Mouse (Mus musculus): ENCODE data around the gene Fosl1. TPM values are rescaled to one million over a fixed set of nuclear protein-coding genes. Genes with fewer than 3 reads are reported as not detected.

The Fosl1 gene
- polyA plus RNA-seq, 1 experiment, result 4.3 TPM

DNA sequence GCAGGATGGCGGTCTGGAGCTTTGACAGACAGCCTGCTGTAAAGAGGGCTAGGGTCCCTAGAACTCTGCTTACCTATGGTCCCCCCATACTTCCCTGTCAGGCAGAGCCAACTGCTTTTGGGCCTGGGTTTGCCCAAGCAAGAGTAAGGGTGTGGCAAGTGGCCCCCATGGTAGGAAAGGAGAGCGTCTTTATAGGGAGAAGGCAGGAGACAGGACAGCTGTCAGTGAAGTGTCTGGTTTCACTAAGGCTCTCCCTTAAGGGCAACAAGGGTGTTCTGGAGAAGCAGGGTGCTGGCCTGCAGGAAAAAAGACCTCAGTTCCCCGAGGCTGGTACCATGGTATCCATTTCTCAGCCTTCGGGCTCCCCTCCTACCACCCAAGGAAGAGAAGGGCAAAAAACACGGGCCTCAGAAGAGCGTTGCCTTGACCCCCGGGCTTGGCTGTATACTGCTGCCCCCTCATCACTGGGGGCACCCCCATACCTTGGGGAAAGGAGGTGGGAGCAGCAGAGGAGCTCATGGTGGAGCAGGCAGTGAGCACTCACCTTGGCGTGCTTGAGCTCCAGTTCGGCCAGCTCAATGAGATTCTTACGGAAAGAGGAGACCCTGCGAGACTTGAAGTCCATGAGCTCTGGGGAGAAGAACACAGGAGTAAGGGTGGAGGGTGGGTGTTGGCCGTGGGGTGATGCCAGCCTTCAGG lies 48.2 kb downstream of the Fosl1 start:
- Histone ChIP-seq H3K36me3 (replicated peaks; ENCODE audit: low read length) (peaks cover 79% of the 10 kb centered on the region), H3K27me3 (replicated peaks) (no peaks in the 10 kb centered on the region), H3K4me1 (peaks cover 49% of the 10 kb centered on the region), H3K4me3 (replicated peaks) (no peak overlapping the region), H3K9me3 (no peaks in the 10 kb centered on the region)
- TF ChIP-seq GATA1 (IDR thresholded peaks at IDR 0.05; ENCODE audit: borderline replicate concordance, low read length), result no peak
- TF ChIP-seq FLI1 (IDR thresholded peaks at IDR 0.05; ENCODE audit: low read length), result no peak

DNA sequence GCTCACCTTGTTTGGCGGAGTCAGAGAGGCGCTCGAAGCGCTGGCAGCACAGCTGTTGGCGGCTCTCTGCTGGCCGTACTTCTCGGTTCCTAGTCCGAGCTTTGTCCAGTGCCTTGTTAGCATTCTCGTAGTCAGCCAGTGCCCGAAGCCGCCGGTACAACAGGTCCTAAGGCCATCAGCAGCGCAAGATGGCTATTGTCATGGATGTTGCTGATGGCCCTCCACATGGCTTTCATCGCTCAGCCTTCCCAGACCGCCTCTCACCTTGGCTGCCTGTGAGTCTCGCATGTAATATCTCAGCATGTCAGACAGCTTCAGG lies 48.7 kb downstream of the Fosl1 start:
- Histone ChIP-seq H3K4me1 (peaks cover 52% of the 10 kb centered on the region), H3K4me3 (replicated peaks) (no peak overlapping the region), H3K27me3 (replicated peaks) (no peaks in the 10 kb centered on the region), H3K36me3 (replicated peaks; ENCODE audit: low read length) (peaks cover 83% of the 10 kb centered on the region), H3K9me3 (no peaks in the 10 kb centered on the region)
- TF ChIP-seq FLI1 (IDR thresholded peaks at IDR 0.05; ENCODE audit: low read length) (no peak), GATA1 (IDR thresholded peaks at IDR 0.05; ENCODE audit: borderline replicate concordance, low read length) (no peak)

DNA sequence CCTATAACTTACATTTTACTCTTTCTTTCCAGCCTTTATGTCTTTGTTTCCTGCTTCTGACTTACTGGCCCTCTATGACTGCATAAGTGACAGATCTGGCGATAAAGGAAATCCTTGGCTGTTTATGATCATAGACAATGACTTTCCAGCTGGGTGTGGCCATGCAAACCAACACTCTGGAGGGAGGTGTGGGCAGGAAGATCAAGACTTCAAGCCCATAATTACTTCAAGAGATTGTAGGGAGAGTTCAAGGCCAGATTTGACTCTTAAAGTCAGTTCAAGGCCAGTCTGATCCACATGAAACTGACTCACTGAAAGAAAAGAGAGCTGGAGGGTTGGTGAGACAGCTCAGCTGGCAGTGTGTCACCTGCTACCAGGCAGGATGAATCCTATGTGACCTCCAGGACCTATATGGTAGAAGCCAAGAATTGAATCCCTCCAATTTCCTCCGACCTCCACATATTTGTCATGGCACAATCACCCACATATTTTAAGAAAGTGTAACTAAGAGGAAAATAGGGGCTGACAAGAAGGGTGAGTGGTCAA lies 53.1 kb downstream of the Fosl1 start:
- Histone ChIP-seq H3K36me3 (replicated peaks; ENCODE audit: low read length) (peaks cover 77% of the 10 kb centered on the region), H3K27me3 (replicated peaks) (no peaks in the 10 kb centered on the region), H3K4me3 (replicated peaks) (no peak overlapping the region), H3K9me3 (no peaks in the 10 kb centered on the region), H3K4me1 (peaks cover 25% of the 10 kb centered on the region)
- TF ChIP-seq GATA1 (IDR thresholded peaks at IDR 0.05; ENCODE audit: borderline replicate concordance, low read length), result no peak
- TF ChIP-seq FLI1 (IDR thresholded peaks at IDR 0.05; ENCODE audit: low read length), result no peak

DNA sequence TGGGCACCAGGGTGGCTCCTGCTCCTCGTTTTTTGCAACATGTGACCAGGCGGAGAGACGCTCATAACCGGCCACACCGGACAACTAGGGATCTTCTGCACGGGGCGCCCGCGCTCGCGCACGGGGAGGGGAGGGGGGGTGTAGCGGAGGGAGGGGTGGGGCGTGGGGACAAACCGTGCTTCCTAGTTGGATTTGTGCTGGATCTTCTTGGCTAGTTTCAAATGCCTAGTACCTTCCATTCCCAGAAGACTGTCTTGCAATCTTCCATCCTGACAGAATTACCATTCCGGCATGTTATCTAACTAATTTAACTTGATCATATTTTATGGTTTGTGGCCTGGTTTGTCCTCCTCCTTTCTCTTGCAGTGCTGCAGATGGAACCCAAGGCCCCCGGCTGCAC lies 56.3 kb downstream of the Fosl1 start, which contains the start of gene 1700020D05Rik:
1700020D05Rik (minus strand) TSS at position 101 of the 400 bp plus-strand sequence.
- peaks cover 15% of the 10 kb centered on the region; the same call in 1 of the 2 replicates for H3K4me1 ChIP-seq
- H3K36me3 ChIP-seq (replicated peaks; ENCODE audit: low read length), result peaks cover 45% of the 10 kb centered on the region
- H3K4me3 ChIP-seq (replicated peaks), result no peak within 1 kb of the TSS
- H3K27me3 ChIP-seq (replicated peaks), result no peaks in the 10 kb centered on the region
- no peaks in the 10 kb centered on the region for H3K9me3 ChIP-seq
- TF ChIP-seq FLI1 (IDR thresholded peaks at IDR 0.05; ENCODE audit: low read length) (no peak), GATA1 (IDR thresholded peaks at IDR 0.05; ENCODE audit: borderline replicate concordance, low read length) (no peak)

Other genes with a start within 250 kb of the Fosl1 start
- 40.2 and 130 TPM in 2 replicates for gene Pacs1, start 174.4 kb upstream of the Fosl1 start, polyA plus RNA-seq (2012; ENCODE audit: insufficient read depth, low replicate concordance)
- 158 and 268 TPM in 2 replicates for gene Sf3b2, start 152.1 kb upstream of the Fosl1 start, polyA plus RNA-seq (2012; ENCODE audit: insufficient read depth, low replicate concordance)
- not detected in 2 replicates for gene Gal3st3, start 149.2 kb upstream of the Fosl1 start, polyA plus RNA-seq (2012; ENCODE audit: insufficient read depth, low replicate concordance)
- gene Catsper1, start 111.8 kb upstream of the Fosl1 start, polyA plus RNA-seq (2012; ENCODE audit: insufficient read depth, low replicate concordance), result not detected in 2 replicates
- 0.54 and 9.2 TPM in 2 replicates for gene Cst6, start 98.0 kb upstream of the Fosl1 start, polyA plus RNA-seq (2012; ENCODE audit: insufficient read depth, low replicate concordance)
- 4.8 and 48.1 TPM in 2 replicates for gene Eif1ad, start 80.8 kb upstream of the Fosl1 start, polyA plus RNA-seq (2012; ENCODE audit: insufficient read depth, low replicate concordance)
- gene Banf1, start 80.4 kb upstream of the Fosl1 start, polyA plus RNA-seq (2012; ENCODE audit: insufficient read depth, low replicate concordance), result 21.6 and 178 TPM in 2 replicates
- 44.3 and 152 TPM in 2 replicates for gene Sart1, start 58.8 kb upstream of the Fosl1 start, polyA plus RNA-seq (2012; ENCODE audit: insufficient read depth, low replicate concordance)
- 2.6 TPM in 1 of 2 replicates, not detected in the other for gene Tsga10ip, start 45.0 kb upstream of the Fosl1 start, polyA plus RNA-seq (2012; ENCODE audit: insufficient read depth, low replicate concordance)
- 369 and 449 TPM in 2 replicates for gene Drap1, start 22.6 kb upstream of the Fosl1 start, polyA plus RNA-seq (2012; ENCODE audit: insufficient read depth, low replicate concordance)
- 100 and 136 TPM in 2 replicates for gene AI837181, start 22.4 kb upstream of the Fosl1 start, polyA plus RNA-seq (2012; ENCODE audit: insufficient read depth, low replicate concordance)
- gene Ccdc85b, start 10.3 kb downstream of the Fosl1 start, polyA plus RNA-seq (2012; ENCODE audit: insufficient read depth, low replicate concordance), result 4.9 and 12.3 TPM in 2 replicates
- 25.9 and 134 TPM in 2 replicates for gene Fibp, start 13.1 kb downstream of the Fosl1 start, polyA plus RNA-seq (2012; ENCODE audit: insufficient read depth, low replicate concordance)
- gene Ctsw, start 21.0 kb downstream of the Fosl1 start, polyA plus RNA-seq (2012; ENCODE audit: insufficient read depth, low replicate concordance), result not detected in 2 replicates
- 2.0 TPM in 1 of 2 replicates, not detected in the other for gene Efemp2, start 26.4 kb downstream of the Fosl1 start, polyA plus RNA-seq (2012; ENCODE audit: insufficient read depth, low replicate concordance)
- gene Mus81, start 40.9 kb downstream of the Fosl1 start, polyA plus RNA-seq (2012; ENCODE audit: insufficient read depth, low replicate concordance), result 40.1 and 41.1 TPM in 2 replicates
- gene Cfl1, start 42.9 kb downstream of the Fosl1 start, polyA plus RNA-seq (2012; ENCODE audit: insufficient read depth, low replicate concordance), result 2,588 and 4,768 TPM in 2 replicates
- gene 1700020D05Rik, start 56.2 kb downstream of the Fosl1 start, polyA plus RNA-seq (2012; ENCODE audit: insufficient read depth, low replicate concordance), result not detected in 2 replicates
- 3.6 and 4.0 TPM in 2 replicates for gene Snx32, start 63.0 kb downstream of the Fosl1 start, polyA plus RNA-seq (2012; ENCODE audit: insufficient read depth, low replicate concordance)
- not detected in 2 replicates for gene Ovol1, start 113.1 kb downstream of the Fosl1 start, polyA plus RNA-seq (2012; ENCODE audit: insufficient read depth, low replicate concordance)
- 23.7 and 35.2 TPM in 2 replicates for gene Ap5b1, start 120.5 kb downstream of the Fosl1 start, polyA plus RNA-seq (2012; ENCODE audit: insufficient read depth, low replicate concordance)
- gene Rnaseh2c, start 154.3 kb downstream of the Fosl1 start, polyA plus RNA-seq (2012; ENCODE audit: insufficient read depth, low replicate concordance), result 356 and 520 TPM in 2 replicates
- 26.7 and 57.5 TPM in 2 replicates for gene Kat5, start 162.7 kb downstream of the Fosl1 start, polyA plus RNA-seq (2012; ENCODE audit: insufficient read depth, low replicate concordance)
- gene Rela, start 189.9 kb downstream of the Fosl1 start, polyA plus RNA-seq (2012; ENCODE audit: insufficient read depth, low replicate concordance), result 105 and 119 TPM in 2 replicates
- gene Sipa1, start 216.2 kb downstream of the Fosl1 start, polyA plus RNA-seq (2012; ENCODE audit: insufficient read depth, low replicate concordance), result 116 and 134 TPM in 2 replicates
- gene Map3k11, start 241.2 kb downstream of the Fosl1 start, polyA plus RNA-seq (2012; ENCODE audit: insufficient read depth, low replicate concordance), result 156 and 158 TPM in 2 replicates
- gene Pcnx3, start 241.4 kb downstream of the Fosl1 start, polyA plus RNA-seq (2012; ENCODE audit: insufficient read depth, low replicate concordance), result 161 and 607 TPM in 2 replicates